Mouse (Mus musculus): ENCODE measurements around the gene Txndc11.

DNA sequence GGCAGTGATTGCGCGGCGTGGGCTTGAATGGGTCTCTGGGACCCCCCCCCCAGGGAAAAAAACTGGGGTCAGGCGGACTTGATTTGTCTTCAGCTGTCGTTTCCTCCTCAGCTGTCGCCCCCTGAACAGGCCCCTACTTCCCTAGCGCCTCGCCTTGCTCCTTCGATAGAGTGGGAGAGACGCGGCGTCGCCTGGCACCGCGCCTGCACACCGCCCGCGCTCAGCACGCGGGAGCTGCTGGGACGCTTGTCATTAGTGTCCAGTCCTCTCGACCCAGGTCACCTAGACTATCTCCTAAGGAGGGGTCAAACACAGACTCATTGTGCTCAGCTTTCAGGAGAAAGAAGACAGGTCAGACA, 67.6 kb downstream of the Txndc11 start:
- no peak for TF ChIP-seq POLR2A (IDR thresholded peaks at IDR 0.05; ENCODE audit: insufficient read length, low read depth)
- no peak for TF ChIP-seq POLR2AphosphoS2 (IDR thresholded peaks at IDR 0.05; ENCODE audit: insufficient read length, low read depth)
- TF ChIP-seq MAX (IDR thresholded peaks at IDR 0.05; ENCODE audit: low read depth): no peak
- TF ChIP-seq E2F4 (IDR thresholded peaks at IDR 0.05; ENCODE audit: insufficient read depth): no peak
- no peak for TF ChIP-seq USF1 (IDR thresholded peaks at IDR 0.05; ENCODE audit: low read depth)
- peak in 1 of 3 experiments; percentile 68 for TF ChIP-seq MYOG (IDR thresholded peaks at IDR 0.05; ENCODE audit: control insufficient read depth in 1 of 3, insufficient read depth in 1 of 3, insufficient read length in 2 of 3, low read depth in 2 of 3)
- TF ChIP-seq MYOD1 (IDR thresholded peaks at IDR 0.05; ENCODE audit: control insufficient read depth in 1 of 3, insufficient read length in 2 of 3, low read depth in 2 of 3): peak in 2 of 3 experiments; percentile 39 to 64
- TF ChIP-seq TCF12 (IDR thresholded peaks at IDR 0.05; ENCODE audit: insufficient read depth, poor library complexity, severe bottlenecking): no peak
- TF ChIP-seq REST (IDR thresholded peaks at IDR 0.05; ENCODE audit: insufficient read depth, insufficient read length): no peak
- no peak for TF ChIP-seq CEBPB (IDR thresholded peaks at IDR 0.05; ENCODE audit: insufficient read depth, poor library complexity, severe bottlenecking)
